Mouse (Mus musculus): ENCODE measurements at regions not wholly inside any gene's neighbourhood (a gene's known extent, or its start where the extent isn't known, plus 50 kb on each side); places are given as distances from the start of the nearest gene placed in this dataset.
A peak's percentile ranks its signal among the peaks of the same experiment; 100 is the strongest.

GRCm38 (mm10) chr13:73134929-73135328, 125.3 kb upstream of the Irx4 start:
- peaks cover 42% of the 10 kb centered on the region for H3K9me3 ChIP-seq (replicated peaks)
- H3K27me3 ChIP-seq (ENCODE audit: insufficient read depth, low read length): no peaks in the 10 kb centered on the region
- no peak overlapping the region for H3K4me3 ChIP-seq (ENCODE audit: low read depth, low read length)
- TF ChIP-seq POLR2AphosphoS5 (IDR thresholded peaks at IDR 0.05; ENCODE audit: insufficient replicate concordance, low read depth, low read length) (no peak), CTCF (IDR thresholded peaks at IDR 0.05; ENCODE audit: low read depth, low read length) (no peak), GATA2 (IDR thresholded peaks at IDR 0.05; ENCODE audit: borderline replicate concordance, low read depth, low read length) (no peak), GATA1 (IDR thresholded peaks at IDR 0.05; ENCODE audit: borderline replicate concordance, low read length) (no peak), TAL1 (conservative IDR thresholded peaks at IDR 0.05; ENCODE audit: low read depth, low read length) (no peak)
- DNase-seq (ENCODE audit: low spot score): no peak
- ATAC-seq (ENCODE audit: extremely low read depth, insufficient number of reproducible peaks, low FRiP score, poor library complexity, severe bottlenecking): no peak
- no peaks in the 10 kb centered on the region for H3K36me3 ChIP-seq (replicated peaks)
- H3K4me1 ChIP-seq (ENCODE audit: insufficient read depth, low read depth, low read length): no peaks in the 10 kb centered on the region

- TF ChIP-seq TAL1 (conservative IDR thresholded peaks at IDR 0.05; ENCODE audit: low read depth, low read length): no peak
- no peak for TF ChIP-seq POLR2AphosphoS5 (IDR thresholded peaks at IDR 0.05; ENCODE audit: insufficient replicate concordance, low read depth, low read length)
- no peak for TF ChIP-seq GATA1 (IDR thresholded peaks at IDR 0.05; ENCODE audit: borderline replicate concordance, low read length)
- no peak for TF ChIP-seq CTCF (IDR thresholded peaks at IDR 0.05; ENCODE audit: low read depth, low read length)
- no peak for TF ChIP-seq GATA2 (IDR thresholded peaks at IDR 0.05; ENCODE audit: borderline replicate concordance, low read depth, low read length)
- no peak overlapping the region for H3K4me3 ChIP-seq (ENCODE audit: low read depth, low read length)
- H3K36me3 ChIP-seq (replicated peaks): no peaks in the 10 kb centered on the region
- no peaks in the 10 kb centered on the region for H3K4me1 ChIP-seq (ENCODE audit: insufficient read depth, low read depth, low read length)
- peaks cover 16% of the 10 kb centered on the region for H3K9me3 ChIP-seq (replicated peaks)
- DNase-seq (ENCODE audit: low spot score) (no peak), ATAC-seq (ENCODE audit: extremely low read depth, insufficient number of reproducible peaks, low FRiP score, poor library complexity, severe bottlenecking) (no peak)
- no peaks in the 10 kb centered on the region for H3K27me3 ChIP-seq (ENCODE audit: insufficient read depth, low read length)
Measured at GRCm38 (mm10) chr13:73141302-73141701, 119.0 kb upstream of the Irx4 start.

GRCm38 (mm10) chr13:73158016-73158415, 102.3 kb upstream of the Irx4 start:
- H3K4me1 ChIP-seq (ENCODE audit: insufficient read depth, low read depth, low read length): no peaks in the 10 kb centered on the region
- H3K9me3 ChIP-seq (replicated peaks): peaks cover 58% of the 10 kb centered on the region
- no peak for DNase-seq (ENCODE audit: low spot score)
- no peak overlapping the region for H3K4me3 ChIP-seq (ENCODE audit: low read depth, low read length)
- ATAC-seq (ENCODE audit: extremely low read depth, insufficient number of reproducible peaks, low FRiP score, poor library complexity, severe bottlenecking): no peak
- TF ChIP-seq GATA1 (IDR thresholded peaks at IDR 0.05; ENCODE audit: borderline replicate concordance, low read length): no peak
- no peak for TF ChIP-seq GATA2 (IDR thresholded peaks at IDR 0.05; ENCODE audit: borderline replicate concordance, low read depth, low read length)
- TF ChIP-seq CTCF (IDR thresholded peaks at IDR 0.05; ENCODE audit: low read depth, low read length): no peak
- TF ChIP-seq TAL1 (conservative IDR thresholded peaks at IDR 0.05; ENCODE audit: low read depth, low read length): no peak
- TF ChIP-seq POLR2AphosphoS5 (IDR thresholded peaks at IDR 0.05; ENCODE audit: insufficient replicate concordance, low read depth, low read length): no peak
- H3K27me3 ChIP-seq (ENCODE audit: insufficient read depth, low read length): no peaks in the 10 kb centered on the region
- no peaks in the 10 kb centered on the region for H3K36me3 ChIP-seq (replicated peaks)

- Histone ChIP-seq H3K9me3 (replicated peaks) (peaks cover 56% of the 10 kb centered on the region), H3K27me3 (ENCODE audit: insufficient read depth, low read length) (no peaks in the 10 kb centered on the region), H3K4me1 (ENCODE audit: insufficient read depth, low read depth, low read length) (no peaks in the 10 kb centered on the region), H3K4me3 (ENCODE audit: low read depth, low read length) (no peak overlapping the region), H3K36me3 (replicated peaks) (no peaks in the 10 kb centered on the region)
- ATAC-seq (ENCODE audit: extremely low read depth, insufficient number of reproducible peaks, low FRiP score, poor library complexity, severe bottlenecking): no peak
- DNase-seq (ENCODE audit: low spot score): no peak
- no peak for TF ChIP-seq GATA1 (IDR thresholded peaks at IDR 0.05; ENCODE audit: borderline replicate concordance, low read length)
- no peak for TF ChIP-seq POLR2AphosphoS5 (IDR thresholded peaks at IDR 0.05; ENCODE audit: insufficient replicate concordance, low read depth, low read length)
- TF ChIP-seq GATA2 (IDR thresholded peaks at IDR 0.05; ENCODE audit: borderline replicate concordance, low read depth, low read length): no peak
- TF ChIP-seq TAL1 (conservative IDR thresholded peaks at IDR 0.05; ENCODE audit: low read depth, low read length): no peak
- TF ChIP-seq CTCF (IDR thresholded peaks at IDR 0.05; ENCODE audit: low read depth, low read length): no peak
Measured at GRCm38 (mm10) chr13:73159454-73159853, 100.8 kb upstream of the Irx4 start.

- peak overlapping the region; percentile 42; the same call in 1 of the 2 replicates for H3K4me3 ChIP-seq (ENCODE audit: low read depth, low read length)
- no peaks in the 10 kb centered on the region for H3K36me3 ChIP-seq (replicated peaks)
- TF ChIP-seq CTCF (IDR thresholded peaks at IDR 0.05; ENCODE audit: low read depth, low read length) (no peak), GATA2 (IDR thresholded peaks at IDR 0.05; ENCODE audit: borderline replicate concordance, low read depth, low read length) (no peak)
- no peak for DNase-seq (ENCODE audit: low spot score)
- no peaks in the 10 kb centered on the region for H3K4me1 ChIP-seq (ENCODE audit: insufficient read depth, low read depth, low read length)
- H3K27me3 ChIP-seq (ENCODE audit: insufficient read depth, low read length): no peaks in the 10 kb centered on the region
- no peak for ATAC-seq (ENCODE audit: extremely low read depth, insufficient number of reproducible peaks, low FRiP score, poor library complexity, severe bottlenecking)
- H3K9me3 ChIP-seq (replicated peaks): peaks cover 56% of the 10 kb centered on the region
Measured at GRCm38 (mm10) chr13:73159865-73160264, 100.4 kb upstream of the Irx4 start.

GRCm38 (mm10) chr13:73160289-73160688, 100.0 kb upstream of the Irx4 start:
- ATAC-seq (ENCODE audit: extremely low read depth, insufficient number of reproducible peaks, low FRiP score, poor library complexity, severe bottlenecking) (no peak), DNase-seq (ENCODE audit: low spot score) (no peak)
- Histone ChIP-seq H3K36me3 (replicated peaks) (no peaks in the 10 kb centered on the region), H3K4me3 (ENCODE audit: low read depth, low read length) (peak overlapping the region; percentile 42; the same call in 1 of the 2 replicates), H3K9me3 (replicated peaks) (peaks cover 53% of the 10 kb centered on the region), H3K27me3 (ENCODE audit: insufficient read depth, low read length) (no peaks in the 10 kb centered on the region), H3K4me1 (ENCODE audit: insufficient read depth, low read depth, low read length) (no peaks in the 10 kb centered on the region)
- TF ChIP-seq GATA1 (IDR thresholded peaks at IDR 0.05; ENCODE audit: borderline replicate concordance, low read length) (no peak), CTCF (IDR thresholded peaks at IDR 0.05; ENCODE audit: low read depth, low read length) (no peak), GATA2 (IDR thresholded peaks at IDR 0.05; ENCODE audit: borderline replicate concordance, low read depth, low read length) (no peak)

GRCm38 (mm10) chr13:73170301-73170700, 90.0 kb upstream of the Irx4 start:
- no peaks in the 10 kb centered on the region for H3K4me1 ChIP-seq (ENCODE audit: insufficient read depth, low read depth, low read length)
- TF ChIP-seq TAL1 (conservative IDR thresholded peaks at IDR 0.05; ENCODE audit: low read depth, low read length): no peak
- no peak for TF ChIP-seq GATA2 (IDR thresholded peaks at IDR 0.05; ENCODE audit: borderline replicate concordance, low read depth, low read length)
- TF ChIP-seq POLR2AphosphoS5 (IDR thresholded peaks at IDR 0.05; ENCODE audit: insufficient replicate concordance, low read depth, low read length): no peak
- TF ChIP-seq CTCF (IDR thresholded peaks at IDR 0.05; ENCODE audit: low read depth, low read length): no peak
- no peak for TF ChIP-seq GATA1 (IDR thresholded peaks at IDR 0.05; ENCODE audit: borderline replicate concordance, low read length)
- H3K27me3 ChIP-seq (ENCODE audit: insufficient read depth, low read length): no peaks in the 10 kb centered on the region
- H3K36me3 ChIP-seq (replicated peaks): no peaks in the 10 kb centered on the region
- ATAC-seq (ENCODE audit: extremely low read depth, insufficient number of reproducible peaks, low FRiP score, poor library complexity, severe bottlenecking): no peak
- no peak for DNase-seq (ENCODE audit: low spot score)
- H3K4me3 ChIP-seq (ENCODE audit: low read depth, low read length): no peak overlapping the region
- peaks cover 19% of the 10 kb centered on the region for H3K9me3 ChIP-seq (replicated peaks)

All from G1E (cell line).